Mouse (Mus musculus) yolk sac, embryonic 10.5 days (tissue): ENCODE data around the gene Socs3.

Experiments
- DNase-seq: peaks from one replicate; pipeline ENCODE4 v3.0.0-alpha.2; 2017; ENCODE audit warnings: low spot score

Socs3 gene

DNA sequence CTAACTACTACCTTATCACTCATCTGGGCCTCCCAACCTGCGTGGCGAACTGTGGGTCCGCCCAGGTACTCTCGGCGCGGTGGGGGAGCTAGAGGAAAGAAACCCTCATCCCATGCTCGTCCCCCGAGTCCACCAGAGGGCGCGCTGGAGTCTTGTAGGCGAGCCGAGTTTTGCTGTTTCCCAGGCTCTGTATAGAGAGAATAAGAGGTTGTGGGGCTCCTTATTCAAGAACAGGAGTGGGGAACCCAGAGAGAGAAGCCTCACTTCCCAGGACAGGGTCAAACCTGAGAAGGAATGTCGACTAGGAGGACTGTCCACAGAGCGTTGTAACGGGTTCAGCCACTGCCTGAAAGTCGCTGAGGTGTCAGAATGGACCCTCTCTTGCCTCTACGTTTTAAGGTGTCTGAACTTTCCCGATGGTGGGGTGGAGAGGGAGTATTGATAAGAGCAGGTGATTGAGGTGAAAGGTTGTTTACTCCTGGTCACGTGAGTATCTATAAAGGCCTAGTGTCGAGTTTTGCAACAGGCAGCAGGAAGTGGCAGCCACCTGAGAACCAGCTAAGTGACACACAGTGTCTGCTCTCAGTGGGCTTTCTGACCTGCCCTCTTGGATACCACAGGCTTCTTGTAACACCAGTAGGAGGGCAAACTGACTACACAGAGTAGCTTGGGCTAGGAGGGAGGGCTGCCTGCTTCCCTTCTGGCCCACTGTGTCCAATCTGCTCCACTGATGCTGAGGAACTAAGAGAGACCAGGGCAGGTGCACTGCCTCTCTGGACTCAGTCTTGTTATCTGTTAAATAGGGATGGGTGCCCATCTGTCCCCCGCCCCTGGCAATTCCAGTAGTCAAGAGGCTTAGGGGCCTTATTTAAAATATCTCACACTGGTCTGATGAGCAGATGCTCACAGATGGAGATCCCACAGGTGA, at the start of gene Socs3:
Socs3 (minus strand) TSS at position 103 of the 928 bp plus-strand sequence.
- DNase-seq: peak; percentile 87

GRCm38 (mm10) chr11:118018328-118018727, 48.5 kb upstream of the Socs3 start:
- DNase-seq: no peak

DNA sequence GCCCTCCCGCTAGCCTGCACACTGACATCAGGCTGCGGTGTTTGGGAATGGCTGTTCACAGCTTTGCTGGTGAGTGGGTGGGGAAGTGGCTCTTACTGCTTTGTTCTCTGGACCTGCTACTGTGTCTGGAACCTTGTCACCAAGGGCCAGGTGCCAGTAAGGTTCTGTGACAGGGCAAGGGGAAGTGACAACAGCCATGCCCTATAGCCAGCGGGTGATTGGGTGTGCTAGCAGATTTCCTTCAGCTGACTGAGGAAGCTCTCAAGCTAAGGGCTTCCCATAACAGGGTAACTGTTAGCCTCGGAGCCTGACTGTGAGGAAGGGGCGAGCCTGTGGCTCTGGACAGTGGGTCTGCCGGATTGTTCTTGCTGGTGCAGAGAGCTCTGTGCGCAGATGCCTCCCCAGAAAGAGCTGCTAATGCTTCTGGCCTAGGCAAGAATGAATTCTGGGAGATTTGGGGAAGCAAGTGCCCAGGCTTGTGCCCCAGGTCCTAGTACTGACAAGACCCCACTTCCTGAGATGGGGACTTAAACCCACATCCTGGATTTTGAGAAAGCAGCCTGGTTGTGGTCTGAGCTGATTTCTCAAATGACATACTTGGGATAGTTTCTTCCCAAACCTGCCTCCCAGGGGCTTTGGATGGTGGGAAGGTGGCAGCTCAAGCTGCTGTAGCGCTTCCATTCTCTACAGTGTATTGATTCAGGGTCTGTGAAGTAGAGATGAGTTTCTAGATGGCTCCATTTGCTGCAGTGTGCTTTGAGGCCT, 45.7 kb upstream of the Socs3 start:
- DNase-seq: no peak

GRCm38 (mm10) chr11:118014391-118014995, 44.6 kb upstream of the Socs3 start:
- no peak for DNase-seq

DNA sequence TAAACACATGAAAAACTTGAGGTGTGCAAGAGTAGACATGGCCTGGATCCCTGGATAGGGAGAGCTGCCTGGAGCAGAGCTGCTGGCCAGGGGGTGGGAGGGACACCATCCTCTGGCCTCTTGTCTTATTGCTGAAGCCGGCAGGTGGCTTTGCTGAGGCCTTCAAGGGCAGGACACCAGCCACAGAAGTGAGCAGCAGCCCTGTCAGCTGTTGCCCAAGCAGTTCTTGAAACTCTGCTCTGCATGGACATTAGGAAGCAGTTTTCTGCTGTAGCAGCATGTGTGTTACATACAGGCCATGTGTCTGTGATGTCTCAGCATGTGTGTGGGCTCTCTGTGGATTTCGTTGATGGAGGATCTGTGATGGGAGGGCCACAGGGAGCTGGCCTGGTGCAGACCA, 43.5 kb upstream of the Socs3 start:
- DNase-seq: no peak

DNA sequence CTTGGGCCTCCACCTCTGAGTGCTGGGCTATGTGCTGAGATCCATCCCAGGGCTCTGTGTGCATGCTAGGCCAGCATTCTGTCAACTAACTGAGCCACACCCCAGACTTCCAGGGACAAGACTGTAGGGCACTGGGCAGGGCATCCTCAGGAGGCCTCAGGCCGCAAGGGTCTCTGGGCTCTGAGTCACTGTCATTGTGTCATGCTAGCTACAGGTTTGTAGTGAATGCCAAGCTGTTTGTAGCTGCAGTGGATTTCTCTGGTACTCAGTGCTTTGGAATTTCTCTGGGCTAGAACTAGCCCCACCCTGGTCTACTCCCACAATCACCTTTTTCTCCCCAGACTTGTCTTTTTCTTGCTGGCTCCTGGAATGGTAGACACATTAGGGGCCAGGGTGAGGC, 42.7 kb upstream of the Socs3 start:
- DNase-seq: no peak

GRCm38 (mm10) chr11:118009865-118010571, 40.2 kb upstream of the Socs3 start:
- no peak for DNase-seq

- no peak for DNase-seq
Measured at GRCm38 (mm10) chr11:118008843-118009242, 39.0 kb upstream of the Socs3 start.

DNA sequence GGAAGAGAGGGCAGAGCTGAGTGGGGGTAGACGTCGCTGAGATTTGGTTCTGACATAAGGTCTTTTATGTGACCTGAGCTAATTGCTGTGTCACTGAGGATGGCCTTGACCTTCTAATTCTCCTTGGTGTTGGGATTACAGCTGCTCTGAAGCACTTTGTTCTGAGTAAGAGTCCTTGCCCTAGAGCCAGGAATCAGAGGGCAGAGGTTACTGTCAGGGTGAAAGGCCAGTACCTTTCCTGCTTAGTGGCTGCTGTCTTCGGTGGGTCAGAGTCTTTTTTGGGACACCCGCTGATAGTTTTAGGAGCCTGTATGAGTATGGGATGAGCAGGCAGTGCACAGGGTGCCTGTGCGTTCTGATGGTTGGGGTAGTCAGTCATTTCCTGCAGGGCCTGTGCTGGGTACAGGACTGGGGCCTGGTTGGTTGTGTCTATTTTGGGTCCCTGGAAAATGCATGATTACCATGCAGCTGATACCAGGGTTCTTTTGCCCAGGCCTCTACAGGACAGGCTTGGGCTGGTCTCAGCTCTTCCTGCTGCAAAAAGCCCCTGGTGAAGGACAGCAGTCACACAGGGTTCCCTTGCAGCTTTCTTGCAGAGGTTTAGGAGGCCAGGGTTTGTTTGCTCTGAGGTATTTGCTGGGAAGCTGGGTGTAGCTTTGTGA, 38.4 kb upstream of the Socs3 start:
- DNase-seq: no peak

- DNase-seq: peak; percentile 76
Measured at GRCm38 (mm10) chr11:118007460-118008143, 37.8 kb upstream of the Socs3 start.

- no peak for DNase-seq
Measured at GRCm38 (mm10) chr11:118004217-118004616, 34.4 kb upstream of the Socs3 start.

- no peak for DNase-seq
Measured at GRCm38 (mm10) chr11:118003718-118004117, 33.9 kb upstream of the Socs3 start.

DNA sequence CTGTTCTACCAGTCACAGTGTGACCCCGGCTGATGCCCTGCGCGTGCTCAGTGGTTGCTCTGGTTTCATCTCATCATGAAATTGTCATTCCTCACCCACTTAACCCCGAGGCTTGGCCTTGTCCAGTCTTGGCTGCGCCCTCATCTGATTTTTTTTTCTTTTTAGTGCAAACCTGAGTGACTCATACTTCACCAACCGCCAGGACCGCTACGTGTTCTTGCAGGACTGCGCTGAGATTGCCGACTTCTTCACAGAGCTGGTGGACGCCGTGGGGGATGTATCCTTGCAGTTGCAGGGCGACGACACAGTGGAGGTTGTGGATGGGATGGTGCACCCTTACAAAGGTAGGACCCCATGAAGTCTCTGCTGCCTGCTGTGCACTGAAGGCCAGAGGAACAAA, 33.3 kb upstream of the Socs3 start:
- DNase-seq: no peak

GRCm38 (mm10) chr11:118000565-118001215, 30.8 kb upstream of the Socs3 start:
- no peak for DNase-seq

- DNase-seq: no peak
Measured at GRCm38 (mm10) chr11:118000083-118000482, 30.2 kb upstream of the Socs3 start.

- DNase-seq: no peak
Measured at GRCm38 (mm10) chr11:117999260-117999934, 29.6 kb upstream of the Socs3 start.

GRCm38 (mm10) chr11:117998356-117998755, 28.5 kb upstream of the Socs3 start:
- DNase-seq: no peak

- DNase-seq: no peak
Measured at GRCm38 (mm10) chr11:117997085-117997484, 27.2 kb upstream of the Socs3 start.

DNA sequence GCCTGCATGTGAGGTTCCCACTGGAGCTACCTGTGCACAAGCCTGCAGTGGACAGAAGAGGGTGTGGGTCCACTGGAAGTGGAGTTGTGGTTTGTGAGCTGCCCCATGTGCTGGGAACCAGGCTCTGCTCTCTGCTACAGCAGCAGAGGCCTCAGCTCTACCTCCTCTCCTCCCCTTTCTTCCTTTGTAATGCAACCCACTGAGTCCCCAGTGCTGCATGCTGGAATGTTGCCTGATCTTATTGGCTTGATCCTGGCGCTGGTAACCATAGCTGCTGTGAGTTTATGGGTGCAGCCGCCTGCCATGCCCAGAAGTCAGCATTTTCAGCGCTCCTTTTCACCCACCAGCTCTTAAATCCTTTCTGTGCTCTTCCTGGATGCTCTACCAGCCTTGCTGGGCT, 26.2 kb upstream of the Socs3 start:
- DNase-seq: no peak

GRCm38 (mm10) chr11:117995661-117996060, 25.8 kb upstream of the Socs3 start:
- DNase-seq: no peak
